Mouse (Mus musculus) heart, adult 2 months (tissue): Measurements from ENCODE around the gene Mdfi.

ENCODE experiments used
- CTCF ChIP-seq: fragments of 200-600 bp; IDR thresholded peaks from 2 replicates; pipeline ENCODE4 v1.8.1; 2022; ENCODE audit warnings: antibody characterized with exemption, mild to moderate bottlenecking, moderate library complexity
- EP300 ChIP-seq: fragments of 200-500 bp; IDR thresholded peaks from 2 replicates; pipeline ENCODE4 v1.6.1; 2011; ENCODE audit warnings: low read depth, low read length, control low read depth; ENCODE audit not compliant: insufficient read depth
- POLR2A ChIP-seq: fragments of 200-500 bp; IDR thresholded peaks from 2 replicates; pipeline ENCODE4 v1.6.1; 2011; ENCODE audit warnings: mild to moderate bottlenecking, low read depth, low read length, control low read depth; ENCODE audit not compliant: insufficient read depth

GRCm38 (mm10) chr17:47788996-47789395 is 45.5 kb downstream of the Mdfi start:
- TF ChIP-seq CTCF = no peak
- TF ChIP-seq POLR2A = no peak
- no peak for TF ChIP-seq EP300
